Mouse (Mus musculus) E14TG2a.4 (cell line): ENCODE data around the gene Atrip.

Experiments used
- CTCF ChIP-seq: conservative IDR thresholded peaks from 2 replicates; pipeline ENCODE4 v1.5.1; 2014; ENCODE audit warnings: low read length
- NANOG ChIP-seq: IDR thresholded peaks from 2 replicates; pipeline ENCODE4 v1.6.1; 2014; ENCODE audit warnings: borderline replicate concordance, low read length, mixed read lengths
- POU5F1 ChIP-seq: IDR thresholded peaks from 2 replicates; pipeline ENCODE4 v1.6.1; 2014; ENCODE audit warnings: low read length, borderline replicate concordance

DNA sequence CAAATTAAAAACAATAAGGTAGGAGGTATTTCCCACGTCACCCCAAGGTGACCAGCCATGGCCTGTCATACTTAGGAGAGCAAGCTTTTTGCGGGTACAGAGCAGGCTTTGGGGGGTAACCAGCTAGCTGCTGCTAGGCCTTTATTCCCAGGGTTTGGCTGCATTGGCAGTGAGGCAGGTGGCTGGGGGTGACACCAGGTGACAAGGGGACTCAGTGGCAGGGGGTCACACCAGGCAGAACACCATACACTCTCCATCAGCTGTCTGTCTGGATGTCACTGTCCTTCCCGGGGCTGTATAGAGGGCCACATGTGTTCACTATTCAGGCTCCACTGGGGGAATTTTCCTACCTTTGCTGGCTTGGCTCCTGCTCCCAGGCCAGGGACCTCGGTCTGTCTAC is 17.0 kb downstream of the Atrip start:
- no peak for TF ChIP-seq CTCF
- no peak for TF ChIP-seq POU5F1
- no peak for TF ChIP-seq NANOG
